Mouse (Mus musculus) hindbrain, embryonic 11.5 days (tissue): Measurements from ENCODE around the gene Ttc24. TPM values are rescaled to one million over a fixed set of nuclear protein-coding genes. Genes with fewer than 3 reads are reported as not detected.

Experiments
- ATAC-seq: fragments of 200-750 bp; cut with Nextera tagmentation; 2 replicates; pipeline ENCODE4 v1.8.0; 2017; ENCODE audit warnings: mild to moderate bottlenecking, moderate TSS enrichment, moderate library complexity; ENCODE audit not compliant: low FRiP score
- DNase-seq: peaks from one replicate; pipeline ENCODE4 v3.0.0-alpha.2; 2015; ENCODE audit warnings: low spot score
- H3K27ac ChIP-seq: fragments of 300-500 bp; sonication (generic); 2 replicates; pipeline ENCODE4 v1.5.1; 2014; ENCODE audit warnings: mild to moderate bottlenecking, low read depth, low read length
- H3K27me3 ChIP-seq: fragments of 300-500 bp; sonication (generic); 2 replicates; pipeline ENCODE4 v1.6.1; 2014; ENCODE audit warnings: mild to moderate bottlenecking, low read length, moderate library complexity, mixed read lengths; ENCODE audit not compliant: control insufficient read depth, insufficient read depth
- H3K36me3 ChIP-seq: fragments of 300-500 bp; sonication (generic); 2 replicates; pipeline ENCODE4 v1.6.1; 2014; ENCODE audit warnings: mild to moderate bottlenecking, low read length, moderate library complexity, mixed read lengths; ENCODE audit not compliant: control insufficient read depth, insufficient read depth
- H3K4me1 ChIP-seq: fragments of 300-500 bp; sonication (generic); replicated peaks from 2 replicates; pipeline ENCODE4 v1.6.1; 2014; ENCODE audit warnings: low read length, mixed read lengths; ENCODE audit not compliant: control insufficient read depth, insufficient read depth
- H3K4me2 ChIP-seq: fragments of 300-500 bp; sonication (generic); replicated peaks from 2 replicates; pipeline ENCODE4 v1.6.1; 2014; ENCODE audit warnings: mild to moderate bottlenecking, low read depth, low read length
- H3K4me3 ChIP-seq: fragments of 300-500 bp; sonication (generic); 2 replicates; pipeline ENCODE4 v1.5.1; 2014; ENCODE audit warnings: low read depth, low read length
- H3K9ac ChIP-seq: fragments of 300-500 bp; sonication (generic); 2 replicates; pipeline ENCODE4 v1.6.1; 2014; ENCODE audit warnings: low read depth, low read length
- H3K9me3 ChIP-seq: fragments of 300-500 bp; sonication (generic); 2 replicates; pipeline ENCODE4 v1.6.1; 2016; ENCODE audit warnings: low read length; ENCODE audit not compliant: control insufficient read depth
- WGBS: fragments of 180-500 bp; shearing (Covaris S2); extraction: QIAGEN DNeasy Blood & Tissue Kit; methylation state at CpG from one replicate; pipeline ENCODE4 v1.1.7; 2014; 5-methylcytosine and 5-hydroxymethylcytosine counted together
- polyA plus RNA-seq: library from polyadenylated mRNA; unstranded; fragments of >200 nt; fragmentation: Nextera tagmentation; extraction: Ambion mirVana; gene quantifications from 2 replicates; pipeline ENCODE4 v1.2.1, GENCODE M21; 2014

Gene Ttc24
- polyA plus RNA-seq, 1 experiment from 2014 or later = not detected

- H3K27ac ChIP-seq = no peak overlapping the region
- H3K4me1 ChIP-seq = no peaks in the 10 kb centered on the region
- WGBS = 89% methylated on average over 1 of the region's 1 CpGs
- H3K9me3 ChIP-seq = no peaks in the 10 kb centered on the region
- H3K9ac ChIP-seq = no peak overlapping the region
- DNase-seq (no peak), ATAC-seq (no peak)
- H3K27me3 ChIP-seq = peaks cover 2% of the 10 kb centered on the region; the same call in 1 of the 2 replicates
- H3K4me3 ChIP-seq = no peak overlapping the region
- H3K36me3 ChIP-seq = no peaks in the 10 kb centered on the region
- no peak overlapping the region for H3K4me2 ChIP-seq
These were observed 42.4 kb downstream of the Ttc24 start for GRCm38 (mm10) chr3:88035561-88036293.

- no peak overlapping the region for H3K9ac ChIP-seq
- no peaks in the 10 kb centered on the region for H3K9me3 ChIP-seq
- H3K27me3 ChIP-seq = 0 out of 2 replicates have a peak, but pooled peaks cover 2% of the 10 kb centered on the region
- DNase-seq (no peak), ATAC-seq (no peak)
- no peaks in the 10 kb centered on the region for H3K36me3 ChIP-seq
- no peak overlapping the region for H3K27ac ChIP-seq
- H3K4me2 ChIP-seq = no peak overlapping the region
- no peaks in the 10 kb centered on the region for H3K4me1 ChIP-seq
- 76% methylated on average over 5 of the region's 5 CpGs for WGBS
- no peak overlapping the region for H3K4me3 ChIP-seq
These were observed 44.6 kb downstream of the Ttc24 start for GRCm38 (mm10) chr3:88033506-88033905.

DNA sequence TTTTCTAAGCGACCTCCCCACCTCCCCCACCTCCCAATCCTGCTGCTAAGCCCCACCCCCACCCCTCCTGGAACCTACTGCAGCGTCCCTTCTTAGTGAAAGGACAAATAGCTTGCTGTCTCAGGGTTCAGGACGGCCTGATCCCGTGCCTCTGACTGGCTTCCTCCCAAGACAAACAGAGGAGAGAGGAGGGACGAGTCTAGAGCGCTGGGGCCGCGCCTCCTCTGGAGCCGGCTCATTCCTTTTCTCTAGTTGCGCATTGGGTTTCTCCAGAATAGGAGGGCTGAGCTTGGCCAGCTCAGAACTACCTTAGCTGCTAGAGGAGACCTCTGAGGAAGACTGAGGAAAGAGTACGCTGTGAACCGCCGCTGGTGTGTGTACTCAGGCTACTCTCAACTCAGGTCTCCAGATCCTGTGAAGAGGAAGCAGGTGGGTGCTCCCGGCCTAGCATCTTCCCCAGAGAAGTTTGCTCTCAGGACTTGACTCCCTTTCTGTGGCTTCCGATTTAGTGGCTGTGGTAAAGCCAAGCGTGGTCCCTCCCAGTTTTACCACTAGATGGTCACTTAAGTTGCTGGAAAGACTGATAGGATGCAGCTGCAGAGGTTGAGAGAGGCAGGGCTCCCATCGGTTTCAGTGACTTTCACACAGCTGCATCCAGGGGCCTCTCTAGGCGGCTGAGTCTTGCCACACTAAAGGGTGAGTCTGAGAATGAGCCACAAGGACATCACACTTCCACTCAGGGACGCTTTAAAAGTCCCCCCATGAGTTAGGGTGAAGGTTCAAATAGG lies 47.3 kb downstream of the Ttc24 start:
- H3K4me2 ChIP-seq = no peak overlapping the region
- no peak for ATAC-seq
- H3K4me1 ChIP-seq = no peaks in the 10 kb centered on the region
- 16% methylated on average over 19 of the region's 19 CpGs for WGBS
- no peak overlapping the region for H3K9ac ChIP-seq
- no peak overlapping the region for H3K4me3 ChIP-seq
- DNase-seq = no peak
- H3K27me3 ChIP-seq = peaks cover 7% of the 10 kb centered on the region; the same call in 1 of the 2 replicates
- no peak overlapping the region for H3K27ac ChIP-seq
- no peaks in the 10 kb centered on the region for H3K9me3 ChIP-seq
- H3K36me3 ChIP-seq = no peaks in the 10 kb centered on the region

GRCm38 (mm10) chr3:88027434-88028186 lies 50.5 kb downstream of the Ttc24 start, which contains the start of gene Hapln2:
Hapln2 (minus strand) TSS chr3:88027583.
- peak; percentile 45 for DNase-seq
- H3K4me1 ChIP-seq = peaks cover 9% of the 10 kb centered on the region
- H3K4me3 ChIP-seq = no peak within 1 kb of the TSS
- 42% methylated on average over 5 of the region's 5 CpGs for WGBS
- H3K4me2 ChIP-seq = no peak within 1 kb of the TSS
- H3K36me3 ChIP-seq = no peaks in the 10 kb centered on the region
- H3K9ac ChIP-seq = no peak within 1 kb of the TSS
- ATAC-seq = no peak
- H3K9me3 ChIP-seq = no peaks in the 10 kb centered on the region
- H3K27ac ChIP-seq = no peak within 1 kb of the TSS
- H3K27me3 ChIP-seq = peaks cover 34% of the 10 kb centered on the region

GRCm38 (mm10) chr3:88026823-88027222 lies 51.3 kb downstream of the Ttc24 start:
- H3K36me3 ChIP-seq = no peaks in the 10 kb centered on the region
- WGBS = 63% methylated on average over 7 of the region's 7 CpGs
- peaks cover 42% of the 10 kb centered on the region for H3K27me3 ChIP-seq
- H3K4me1 ChIP-seq = peaks cover 11% of the 10 kb centered on the region
- no peak overlapping the region for H3K27ac ChIP-seq
- H3K4me3 ChIP-seq = no peak overlapping the region
- no peak overlapping the region for H3K9ac ChIP-seq
- no peaks in the 10 kb centered on the region for H3K9me3 ChIP-seq
- H3K4me2 ChIP-seq = no peak overlapping the region
- ATAC-seq (no peak), DNase-seq (no peak)

DNA sequence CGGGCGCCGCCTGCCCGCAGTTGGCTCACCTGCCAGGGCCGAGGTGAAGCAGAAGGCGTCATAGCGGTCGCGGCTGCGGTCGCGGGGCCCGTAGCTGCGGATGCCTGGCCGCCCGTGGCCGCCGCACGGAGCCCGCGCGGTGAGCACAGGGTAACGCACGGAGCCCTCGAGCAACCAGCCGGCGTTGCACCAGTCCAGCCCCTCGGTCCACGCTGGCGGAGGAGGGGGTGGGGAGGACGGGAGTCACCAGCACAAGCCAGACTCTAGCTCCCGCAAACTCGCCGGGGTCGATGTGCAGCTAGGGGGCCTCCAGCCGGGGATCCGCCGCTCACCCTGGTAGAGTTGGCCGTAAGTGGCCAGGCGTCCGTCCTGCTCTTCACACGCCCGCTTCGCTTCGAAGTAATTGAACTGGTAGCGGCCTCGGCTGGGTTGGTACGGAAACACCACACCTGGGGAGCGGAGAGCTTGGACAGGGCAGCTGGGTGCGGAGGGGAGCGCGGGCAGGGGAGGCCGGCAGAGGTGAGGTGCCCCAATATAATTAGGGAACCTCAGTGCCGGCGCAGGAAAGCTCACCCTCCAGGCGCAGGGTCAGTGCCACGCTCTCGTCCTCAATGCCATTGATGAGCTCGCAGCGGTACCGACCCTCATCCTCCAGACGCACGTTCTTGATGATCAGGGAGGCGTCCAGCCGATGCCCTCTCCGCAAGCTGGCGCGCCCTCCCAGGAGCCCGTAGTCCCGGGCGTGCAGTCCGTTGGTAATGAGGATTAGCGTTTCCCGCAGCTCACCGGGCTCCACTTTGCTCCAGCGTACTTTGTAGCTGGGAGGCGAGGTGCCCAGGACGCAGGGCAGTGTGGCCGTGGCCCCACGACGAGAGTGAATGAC lies 54.7 kb downstream of the Ttc24 start:
- ATAC-seq = peak; percentile 80
- under 1% methylated on average over 73 of the region's 81 CpGs for WGBS

GRCm38 (mm10) chr3:88022322-88023191 lies 55.5 kb downstream of the Ttc24 start:
- Histone ChIP-seq H3K4me1 (peaks cover 11% of the 10 kb centered on the region), H3K36me3 (no peaks in the 10 kb centered on the region), H3K4me3 (peak overlapping the region; percentile 52), H3K27me3 (peaks cover 58% of the 10 kb centered on the region), H3K27ac (no peak overlapping the region), H3K9me3 (no peaks in the 10 kb centered on the region), H3K9ac (0 out of 2 replicates have a peak overlapping the region, but pooled peaks have one; percentile 24), H3K4me2 (peak overlapping the region; percentile 98)
- WGBS = under 1% methylated on average over 66 of the region's 66 CpGs
- DNase-seq (peak; percentile 92), ATAC-seq (peak; percentile 91)

More for the DNA sequence above, 54.7 kb downstream of the Ttc24 start:
- peak overlapping the region; percentile 98 for H3K4me2 ChIP-seq
- 0 out of 2 replicates have a peak overlapping the region, but pooled peaks have one; percentile 24 for H3K9ac ChIP-seq
- H3K27me3 ChIP-seq = peaks cover 58% of the 10 kb centered on the region
- H3K4me3 ChIP-seq = peak overlapping the region; percentile 52
- no peak overlapping the region for H3K27ac ChIP-seq
- peak; percentile 69 for DNase-seq
- no peaks in the 10 kb centered on the region for H3K9me3 ChIP-seq
- no peaks in the 10 kb centered on the region for H3K36me3 ChIP-seq
- H3K4me1 ChIP-seq = peaks cover 11% of the 10 kb centered on the region
